Comparison of ENCODE assay signal across 10 mouse cellular contexts in genomic region chr1:134097080-134097855, GRCm38 (mm10). TPM values are rescaled to one million over a fixed set of nuclear protein-coding genes. Genes with fewer than 3 reads are reported as not detected.
DNase-seq lines count a peak whose midpoint lies in the region; ATAC-seq and TF ChIP-seq lines count a peak whose summit lies in the region.
"Had no signal": no experiment of that assay in that cellular context is flagged by ENCODE, and none has a peak within 500 bp of the region (broad histone marks: within the 10 kb centered on the region; RNA-seq: fewer than 3 reads in every experiment).

No protein-coding gene starts in this region.

- DNase-seq in kidney, adult 2 months, result no peak
- DNase-seq in kidney, postnatal 4 days, result no peak
- no peak for DNase-seq in midbrain, embryonic 14.5 days
- DNase-seq in layer of hippocampus, adult 9-11 months, result no peak
- DNase-seq in thymus, postnatal 4 days, result no peak
- DNase-seq in layer of hippocampus, adult 11-12 months (ENCODE audit: low spot score), result no peak

- no peak overlapping the region for H3K4me2 ChIP-seq in embryonic facial prominence, embryonic 15.5 days (replicated peaks)
- H3K4me2 ChIP-seq in hindbrain, embryonic 15.5 days, result no peak overlapping the region
- H3K4me2 ChIP-seq in midbrain, embryonic 14.5 days (ENCODE audit: low read length), result no peak overlapping the region

- H3K4me3 ChIP-seq in kidney, adult 2 months (ENCODE audit: insufficient read depth, low read depth, low read length), result no peak overlapping the region
- H3K4me3 ChIP-seq in embryonic facial prominence, embryonic 15.5 days (replicated peaks), result no peak overlapping the region
- no peak overlapping the region for H3K4me3 ChIP-seq in hindbrain, embryonic 15.5 days
- no peak overlapping the region for H3K4me3 ChIP-seq in midbrain, embryonic 14.5 days (replicated peaks; ENCODE audit: low read depth, low read length)

- no peaks in the 10 kb centered on the region for H3K27me3 ChIP-seq in kidney, adult 2 months (replicated peaks; ENCODE audit: control insufficient read depth, insufficient read depth, low read length)
- no peaks in the 10 kb centered on the region for H3K27me3 ChIP-seq in embryonic facial prominence, embryonic 15.5 days
- no peaks in the 10 kb centered on the region for H3K27me3 ChIP-seq in hindbrain, embryonic 15.5 days
- H3K27me3 ChIP-seq in midbrain, embryonic 14.5 days (ENCODE audit: control insufficient read depth, insufficient read depth, low read length), result no peaks in the 10 kb centered on the region

- ATAC-seq in embryonic facial prominence, embryonic 15.5 days (ENCODE audit: insufficient number of reproducible peaks, low FRiP score, low TSS enrichment, low read depth), result no peak
- no peak for ATAC-seq in hindbrain, embryonic 15.5 days (ENCODE audit: low FRiP score, low read depth)
- ATAC-seq in midbrain, embryonic 14.5 days (ENCODE audit: low FRiP score, low TSS enrichment), result no peak

- no peaks in the 10 kb centered on the region for H3K36me3 ChIP-seq in kidney, adult 2 months (ENCODE audit: control insufficient read depth, insufficient read depth, low read length)
- no peaks in the 10 kb centered on the region for H3K36me3 ChIP-seq in embryonic facial prominence, embryonic 15.5 days
- no peaks in the 10 kb centered on the region for H3K36me3 ChIP-seq in hindbrain, embryonic 15.5 days
- no peaks in the 10 kb centered on the region for H3K36me3 ChIP-seq in midbrain, embryonic 14.5 days (ENCODE audit: control insufficient read depth, insufficient read depth, low read length)

- TF ChIP-seq CTCF in kidney, adult 2 months (conservative IDR thresholded peaks at IDR 0.05; ENCODE audit: insufficient read depth, insufficient read length, low read depth, low read length), result no peak

- 91% methylated on average over 7 of the region's 7 CpGs for WGBS in kidney, adult 2 months
- WGBS in embryonic facial prominence, embryonic 15.5 days, result 90% methylated on average over 7 of the region's 7 CpGs
- 86% methylated on average over 7 of the region's 7 CpGs for WGBS in hindbrain, embryonic 15.5 days
- 83% methylated on average over 7 of the region's 7 CpGs for WGBS in midbrain, embryonic 14.5 days

- peak overlapping the region; percentile 88 for H3K27ac ChIP-seq in kidney, adult 2 months (ENCODE audit: insufficient read depth, low read depth, low read length)
- peak overlapping the region; percentile 88 for H3K27ac ChIP-seq in embryonic facial prominence, embryonic 15.5 days (replicated peaks)
- H3K27ac ChIP-seq in hindbrain, embryonic 15.5 days (replicated peaks), result peak overlapping the region; percentile 68
- peak overlapping the region; percentile 83 for H3K27ac ChIP-seq in midbrain, embryonic 14.5 days (replicated peaks; ENCODE audit: low read depth, low read length)

- no peaks in the 10 kb centered on the region for H3K9me3 ChIP-seq in embryonic facial prominence, embryonic 15.5 days (replicated peaks)
- H3K9me3 ChIP-seq in hindbrain, embryonic 15.5 days, result no peaks in the 10 kb centered on the region
- no peaks in the 10 kb centered on the region for H3K9me3 ChIP-seq in midbrain, embryonic 14.5 days (ENCODE audit: control insufficient read depth, low read length)

- no peak overlapping the region for H3K9ac ChIP-seq in embryonic facial prominence, embryonic 15.5 days
- H3K9ac ChIP-seq in hindbrain, embryonic 15.5 days, result no peak overlapping the region
- no peak overlapping the region for H3K9ac ChIP-seq in midbrain, embryonic 14.5 days (replicated peaks; ENCODE audit: low read length)

- TF ChIP-seq POLR2A in kidney, adult 2 months (IDR thresholded peaks at IDR 0.05; ENCODE audit: low read depth, low read length), result no peak

- H3K4me1 ChIP-seq in kidney, adult 2 months (ENCODE audit: control insufficient read depth, insufficient read depth, low read length), result peaks cover 37% of the 10 kb centered on the region
- peaks cover 83% of the 10 kb centered on the region for H3K4me1 ChIP-seq in embryonic facial prominence, embryonic 15.5 days
- peaks cover 59% of the 10 kb centered on the region for H3K4me1 ChIP-seq in hindbrain, embryonic 15.5 days (replicated peaks)
- H3K4me1 ChIP-seq in midbrain, embryonic 14.5 days (ENCODE audit: control insufficient read depth, insufficient read depth, low read length), result peaks cover 63% of the 10 kb centered on the region

RNA-seq across cellular contexts. Expression of gene Chit1, which starts 13.8 kb away (rescaled TPM):
- not detected in 2 replicates for polyA plus RNA-seq in kidney, adult 2 months (2012; rRNA removed)
- polyA plus RNA-seq in embryonic facial prominence, embryonic 15.5 days (2015; fragmentation: Nextera tagmentation; extraction: Ambion mirVana), result 0.61 and 0.67 TPM in 2 replicates
- polyA plus RNA-seq in hindbrain, embryonic 15.5 days (2015; fragmentation: Nextera tagmentation; extraction: Ambion mirVana), result 0.37 and 0.38 TPM in 2 replicates
- 0.26 TPM in 1 of 2 replicates, not detected in the other for polyA plus RNA-seq in midbrain, embryonic 14.5 days (2014; fragmentation: Nextera tagmentation; extraction: Ambion mirVana)
- polyA plus RNA-seq: large intestine, adult 2 months; urinary bladder, adult 2 months had no signal

RNA-seq across cellular contexts. Expression of gene Btg2, which starts 18.3 kb away (rescaled TPM):
- 20.3 and 23.7 TPM in 2 replicates for polyA plus RNA-seq in kidney, adult 2 months (2012; rRNA removed)
- 39.9 and 41.3 TPM in 2 replicates for polyA plus RNA-seq in embryonic facial prominence, embryonic 15.5 days (2015; fragmentation: Nextera tagmentation; extraction: Ambion mirVana)
- 30.4 and 49.0 TPM in 2 replicates for polyA plus RNA-seq in hindbrain, embryonic 15.5 days (2015; fragmentation: Nextera tagmentation; extraction: Ambion mirVana)
- polyA plus RNA-seq in midbrain, embryonic 14.5 days (2014; fragmentation: Nextera tagmentation; extraction: Ambion mirVana), result 34.2 and 61.1 TPM in 2 replicates
